Comparison of ENCODE assay signal across 29 mouse cellular contexts in genomic region chr17:45634033-45634432, GRCm38 (mm10). TPM values are rescaled to one million over a fixed set of nuclear protein-coding genes. Genes with fewer than 3 reads are reported as not detected.
"Had no signal": no experiment of that assay in that cellular context is flagged by ENCODE, and none has a peak within 500 bp of the region (broad histone marks: within the 10 kb centered on the region; RNA-seq: fewer than 3 reads in every experiment).

No protein-coding gene starts in this region.

- DNase-seq: cerebellum, postnatal 10 days; cerebellum, postnatal 14 days; cerebellum, postnatal 25 days; cerebellum, postnatal 36 days; embryo, embryonic 11 days; forebrain, postnatal 0 days; gastrocnemius, adult 2 months; gastrocnemius, postnatal 10 days; gastrocnemius, postnatal 14 days; gastrocnemius, postnatal 25 days; gastrocnemius, postnatal 36 days; heart, adult 11 months; heart, adult 18-20 months; heart, adult 2 months had no signal

RNA-seq across cellular contexts. Expression of gene Capn11, which starts 25.1 kb away (rescaled TPM):
- total RNA-seq: granulocyte monocyte progenitor cell, adult 5-6 weeks had no signal
- polyA plus RNA-seq: embryonic facial prominence, embryonic 14.5 days; erythroblast, embryonic 14.5 days; heart, adult 2 months had no signal

RNA-seq across cellular contexts. Expression of gene Mymx, which starts 32.1 kb away (rescaled TPM):
- total RNA-seq: common myeloid progenitor, adult 5-6 weeks; forebrain, postnatal 0 days; gastrocnemius, adult 18-20 months; gastrocnemius, adult 8-10 months; granulocyte monocyte progenitor cell, adult 5-6 weeks; heart, adult 18-20 months; heart, adult 2 months; heart, adult 8-10 months had no signal
- polyA plus RNA-seq: cortical plate, adult 2 months; forebrain, embryonic 11.5 days; forebrain, embryonic 13.5 days; forebrain, embryonic 14.5 days; forebrain, embryonic 15.5 days; forebrain, embryonic 16.5 days; forebrain, postnatal 0 days; gonadal fat pad, adult 2 months; heart, adult 2 months; heart, embryonic 11.5 days had no signal
